Mouse (Mus musculus) forebrain, embryonic 16.5 days (tissue): ENCODE data around the gene Sipa1l3. TPM values are rescaled to one million over a fixed set of nuclear protein-coding genes. Genes with fewer than 3 reads are reported as not detected.

Source experiments
- ATAC-seq: fragments of 200-750 bp; cut with Nextera tagmentation; 2 replicates; pipeline ENCODE4 v1.8.0; 2017; ENCODE audit warnings: mild to moderate bottlenecking, moderate library complexity
- H3K27ac ChIP-seq: fragments of 300-500 bp; sonication (generic); 2 replicates; pipeline ENCODE4 v1.5.1; 2014; ENCODE audit warnings: low read length, control low read depth
- H3K27me3 ChIP-seq: fragments of 300-500 bp; sonication (generic); replicated peaks from 2 replicates; pipeline ENCODE4 v1.6.1; 2014; ENCODE audit warnings: low read length; ENCODE audit not compliant: control insufficient read depth, insufficient read depth
- H3K36me3 ChIP-seq: fragments of 300-500 bp; sonication (generic); 2 replicates; pipeline ENCODE4 v1.6.1; 2014; ENCODE audit not compliant: control insufficient read depth, insufficient read depth
- H3K4me1 ChIP-seq: fragments of 300-500 bp; sonication (generic); replicated peaks from 2 replicates; pipeline ENCODE4 v1.6.1; 2014; ENCODE audit warnings: low read length; ENCODE audit not compliant: control insufficient read depth, insufficient read depth
- H3K4me2 ChIP-seq: fragments of 300-500 bp; sonication (generic); 2 replicates; pipeline ENCODE4 v1.6.1; 2014; ENCODE audit warnings: mild to moderate bottlenecking, low read length, control low read depth
- H3K4me3 ChIP-seq: fragments of 300-500 bp; sonication (generic); replicated peaks from 2 replicates; pipeline ENCODE4 v1.5.1; 2014; ENCODE audit warnings: mild to moderate bottlenecking, low read length, control low read depth
- H3K9ac ChIP-seq: fragments of 300-500 bp; sonication (generic); replicated peaks from 2 replicates; pipeline ENCODE4 v1.6.1; 2014; ENCODE audit warnings: low read depth, low read length, control low read depth
- H3K9me3 ChIP-seq: fragments of 300-500 bp; sonication (generic); 2 replicates; pipeline ENCODE4 v1.6.1; 2016; ENCODE audit warnings: low read length; ENCODE audit not compliant: control insufficient read depth
- WGBS: fragments of 180-500 bp; shearing (Covaris S2); extraction: QIAGEN DNeasy Blood & Tissue Kit; methylation state at CpG from one replicate; pipeline ENCODE4 v1.1.7; 2014; 5-methylcytosine and 5-hydroxymethylcytosine counted together
- polyA plus RNA-seq: library from polyadenylated mRNA; unstranded; fragments of >200 nt; fragmentation: Nextera tagmentation; extraction: Ambion mirVana; gene quantifications from 2 replicates; pipeline ENCODE4 v1.2.1, GENCODE M21; 2015

Sipa1l3 gene
- polyA plus RNA-seq, 1 experiment from 2014 or later = 16.1 TPM

DNA sequence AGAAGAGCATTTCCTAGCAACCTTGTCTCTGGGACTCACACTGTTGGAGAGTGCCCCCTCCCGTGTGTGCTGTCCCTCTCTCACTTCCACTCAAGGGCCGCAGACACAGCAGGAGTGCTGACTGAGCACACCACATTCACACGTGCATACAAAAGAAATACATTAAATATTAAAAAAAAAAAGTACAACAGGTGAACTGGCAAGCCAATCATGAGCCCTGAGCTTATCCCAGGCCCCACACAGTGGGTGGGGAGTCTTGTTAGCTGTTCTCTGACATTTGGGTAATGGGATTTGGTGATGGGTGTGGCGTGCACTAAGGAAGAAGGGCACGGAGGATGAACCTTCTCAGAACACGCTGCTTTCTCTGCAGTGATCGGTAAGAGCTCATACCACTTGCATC is 215.8 kb downstream of the Sipa1l3 start:
- Histone ChIP-seq H3K4me2 (no peak overlapping the region), H3K9ac (no peak overlapping the region), H3K36me3 (no peaks in the 10 kb centered on the region), H3K27ac (no peak overlapping the region), H3K27me3 (no peaks in the 10 kb centered on the region), H3K9me3 (no peaks in the 10 kb centered on the region), H3K4me1 (peaks cover 26% of the 10 kb centered on the region), H3K4me3 (no peak overlapping the region)
- 69% methylated on average over 7 of the region's 7 CpGs for whole genome bisulfite sequencing
- no peak for ATAC-seq

DNA sequence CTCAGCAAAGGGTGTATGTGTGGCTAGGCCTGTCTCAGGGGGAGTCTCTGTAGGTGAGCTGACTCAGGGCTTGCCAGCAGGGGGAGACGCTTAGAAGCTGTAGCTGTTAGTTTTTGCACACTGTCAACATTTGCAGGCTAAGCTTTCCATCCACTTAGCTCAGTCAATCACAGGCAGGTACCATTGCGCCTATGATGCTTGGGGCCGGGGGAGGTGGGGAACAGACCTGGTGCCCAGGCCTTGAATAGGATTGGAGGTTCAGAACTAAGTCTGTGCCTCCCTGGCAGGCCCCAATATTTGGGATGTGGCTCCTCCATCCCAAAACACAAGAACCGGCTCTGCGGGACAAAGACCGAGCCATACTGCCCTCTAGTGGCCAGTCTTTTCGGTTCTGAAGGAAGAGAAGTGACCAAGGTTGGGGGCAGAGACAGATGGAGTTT is 217.3 kb downstream of the Sipa1l3 start:
- H3K4me2 ChIP-seq = peak overlapping the region; percentile 31
- no peak overlapping the region for H3K4me3 ChIP-seq
- no peaks in the 10 kb centered on the region for H3K27me3 ChIP-seq
- no peak for ATAC-seq
- H3K27ac ChIP-seq = no peak overlapping the region; the same call in 1 of the 2 replicates
- H3K36me3 ChIP-seq = no peaks in the 10 kb centered on the region
- no peaks in the 10 kb centered on the region for H3K9me3 ChIP-seq
- H3K9ac ChIP-seq = no peak overlapping the region
- peaks cover 11% of the 10 kb centered on the region for H3K4me1 ChIP-seq
- 0% methylated on average over 7 of the region's 7 CpGs for WGBS

DNA sequence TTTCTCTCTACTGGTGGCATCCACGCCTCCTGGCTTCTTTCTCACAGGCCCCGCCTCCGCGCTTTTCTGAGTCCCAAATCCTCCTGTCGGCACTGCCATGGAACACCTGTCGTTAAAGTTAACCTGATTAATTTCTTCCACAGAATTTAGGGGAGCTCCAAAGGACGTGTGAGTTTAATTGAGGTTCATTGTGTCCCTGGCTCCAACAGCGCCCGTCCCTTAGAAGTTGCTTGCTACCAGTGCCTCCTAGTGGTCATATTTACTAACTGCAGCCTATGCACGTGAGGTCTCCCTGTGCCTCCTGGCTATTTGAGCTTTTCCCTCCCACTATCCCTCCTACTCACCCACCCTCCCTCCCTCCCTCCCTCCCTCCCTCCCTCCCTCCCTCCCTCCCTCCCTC is 221.4 kb downstream of the Sipa1l3 start:
- H3K9ac ChIP-seq = 0 out of 2 replicates have a peak overlapping the region, but pooled peaks have one; percentile 28
- no peak for ATAC-seq

DNA sequence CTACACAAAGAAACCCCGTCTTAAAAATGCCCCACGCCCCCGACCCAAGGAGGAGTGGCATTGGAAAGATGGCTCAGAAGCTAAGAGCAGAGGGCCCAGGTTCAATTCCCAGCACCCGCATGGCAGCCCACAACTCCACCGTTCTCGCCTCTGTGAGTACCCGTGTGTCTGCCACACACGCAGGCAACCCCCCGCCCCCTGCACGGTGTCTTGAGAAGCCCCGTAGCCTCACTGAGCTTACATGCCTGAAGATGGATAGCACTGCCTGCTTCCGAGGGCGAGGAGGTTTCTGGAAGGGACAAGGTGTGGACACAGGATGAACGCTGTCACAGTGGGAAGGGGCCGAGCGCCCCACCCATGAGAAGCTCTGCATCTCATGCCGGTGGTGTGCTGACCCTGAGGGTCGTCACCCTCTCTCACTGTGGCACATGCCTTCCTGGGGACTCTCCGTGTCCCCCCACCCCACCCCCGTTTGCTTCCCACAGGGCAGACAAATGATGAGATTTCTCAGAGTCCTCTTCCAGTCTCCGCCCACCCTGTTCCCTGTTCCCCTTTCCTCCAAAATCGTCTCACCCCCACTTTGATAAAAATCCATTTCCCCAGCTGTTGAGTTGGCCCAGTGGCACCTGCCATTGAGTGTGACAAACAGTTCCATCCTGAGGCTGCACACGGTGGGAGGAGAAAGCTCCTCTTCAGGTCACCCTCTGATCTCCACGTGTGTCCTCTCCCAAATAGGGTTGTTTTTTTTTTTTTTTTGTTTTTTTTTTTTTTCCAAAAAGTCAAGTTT is 222.4 kb downstream of the Sipa1l3 start:
- ATAC-seq = no peak
- Histone ChIP-seq H3K4me2 (no peak overlapping the region), H3K9me3 (no peaks in the 10 kb centered on the region), H3K4me1 (peaks cover 23% of the 10 kb centered on the region), H3K27ac (no peak overlapping the region), H3K9ac (no peak overlapping the region), H3K36me3 (no peaks in the 10 kb centered on the region), H3K4me3 (no peak overlapping the region), H3K27me3 (no peaks in the 10 kb centered on the region)
- WGBS = 82% methylated on average over 24 of the region's 24 CpGs

More for the DNA sequence above, 221.4 kb downstream of the Sipa1l3 start:
- H3K27me3 ChIP-seq = no peaks in the 10 kb centered on the region
- no peak overlapping the region for H3K4me3 ChIP-seq
- H3K36me3 ChIP-seq = no peaks in the 10 kb centered on the region
- H3K9me3 ChIP-seq = no peaks in the 10 kb centered on the region
- WGBS = 11% methylated on average over 10 of the region's 10 CpGs
- H3K4me1 ChIP-seq = peaks cover 13% of the 10 kb centered on the region
- no peak overlapping the region for H3K27ac ChIP-seq
- H3K4me2 ChIP-seq = peak overlapping the region; percentile 11; the same call in 1 of the 2 replicates

DNA sequence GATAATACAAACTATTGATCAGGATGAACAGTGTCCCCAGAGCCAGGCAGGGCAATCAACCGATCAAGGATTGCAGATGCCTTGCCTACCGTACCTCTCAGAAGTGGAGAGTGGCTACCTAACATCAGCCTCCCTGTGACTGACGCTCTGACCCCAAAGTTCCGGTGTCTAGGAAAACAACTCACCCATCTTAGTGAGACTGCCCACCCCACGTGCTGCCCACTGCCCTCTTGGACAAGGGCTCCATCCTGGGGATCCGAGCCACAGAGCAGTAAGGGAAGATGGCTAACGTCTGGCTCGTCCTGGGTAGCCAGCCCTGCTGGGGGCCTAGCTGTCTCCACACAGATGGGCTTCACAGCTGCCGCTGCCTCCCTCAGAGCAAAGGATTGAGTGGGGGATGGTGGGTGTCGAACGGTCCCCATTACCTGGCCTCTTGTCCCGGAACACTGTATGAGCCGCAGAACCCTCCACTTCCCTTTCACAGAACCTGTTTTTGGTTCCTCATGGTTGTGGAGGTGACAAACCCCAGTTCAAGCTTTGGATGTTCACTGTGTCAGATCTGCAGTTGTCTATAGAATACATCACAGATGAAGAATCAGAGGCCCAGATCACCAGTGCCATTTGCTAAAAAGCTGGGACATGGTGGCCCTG is 224.2 kb downstream of the Sipa1l3 start:
- H3K4me3 ChIP-seq = no peak overlapping the region
- no peak overlapping the region for H3K9ac ChIP-seq
- no peak overlapping the region for H3K4me2 ChIP-seq
- H3K36me3 ChIP-seq = no peaks in the 10 kb centered on the region
- no peak for ATAC-seq
- no peak overlapping the region for H3K27ac ChIP-seq
- no peaks in the 10 kb centered on the region for H3K9me3 ChIP-seq
- H3K27me3 ChIP-seq = no peaks in the 10 kb centered on the region
- 62% methylated on average over 13 of the region's 13 CpGs for WGBS
- peaks cover 33% of the 10 kb centered on the region for H3K4me1 ChIP-seq

DNA sequence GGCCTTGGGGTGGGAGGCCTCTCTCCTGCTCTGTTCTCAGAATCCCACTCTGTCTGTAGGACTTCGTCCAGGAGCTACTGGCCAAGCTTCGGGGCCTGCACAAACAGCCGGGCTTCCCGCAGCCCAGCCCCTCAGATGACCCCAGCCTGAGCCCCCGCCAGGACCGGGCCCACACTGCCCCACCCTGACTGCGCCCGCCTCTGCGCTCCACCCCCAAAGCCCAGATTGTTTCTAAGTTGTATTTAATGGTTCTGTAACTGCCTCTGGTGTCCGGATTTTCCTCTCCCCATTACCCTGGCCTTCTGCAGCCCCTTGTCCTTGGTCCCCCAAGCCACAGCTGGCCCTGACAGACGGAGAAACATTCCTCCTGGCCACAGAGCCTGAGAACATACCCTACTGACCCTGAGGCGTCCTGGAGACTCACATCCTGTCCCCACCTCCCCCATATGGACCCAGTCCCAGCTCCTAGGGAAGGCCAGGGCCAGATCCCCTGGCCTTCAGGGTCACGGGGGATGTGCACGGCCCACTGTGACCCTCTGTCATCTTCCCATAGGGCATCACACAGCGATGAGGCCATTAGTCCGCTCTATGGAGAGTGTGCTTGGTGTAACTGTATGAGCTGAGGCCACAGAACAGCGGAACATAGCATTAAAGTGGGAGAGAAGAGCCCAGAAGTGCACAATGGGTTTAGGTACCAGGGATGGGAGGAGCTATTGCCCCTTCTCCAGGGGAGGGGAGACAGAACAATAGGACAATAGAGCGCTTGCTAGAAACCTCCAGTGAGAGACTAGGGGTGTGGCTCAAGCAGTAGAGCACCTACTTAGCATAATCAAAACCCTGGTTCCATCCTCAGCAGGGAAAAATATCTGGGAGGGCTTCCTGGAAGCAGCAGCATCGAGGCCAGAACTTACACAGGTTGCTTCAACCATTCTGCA is 225.0 kb downstream of the Sipa1l3 start:
- H3K9me3 ChIP-seq = no peaks in the 10 kb centered on the region
- no peaks in the 10 kb centered on the region for H3K27me3 ChIP-seq
- 0 out of 2 replicates have a peak overlapping the region, but pooled peaks have one; percentile 27 for H3K9ac ChIP-seq
- peak overlapping the region; percentile 80 for H3K27ac ChIP-seq
- H3K4me1 ChIP-seq = peaks cover 37% of the 10 kb centered on the region
- H3K36me3 ChIP-seq = no peaks in the 10 kb centered on the region
- 42% methylated on average over 19 of the region's 19 CpGs for whole genome bisulfite sequencing
- H3K4me2 ChIP-seq = no peak overlapping the region
- no peak overlapping the region for H3K4me3 ChIP-seq
- no peak for ATAC-seq

DNA sequence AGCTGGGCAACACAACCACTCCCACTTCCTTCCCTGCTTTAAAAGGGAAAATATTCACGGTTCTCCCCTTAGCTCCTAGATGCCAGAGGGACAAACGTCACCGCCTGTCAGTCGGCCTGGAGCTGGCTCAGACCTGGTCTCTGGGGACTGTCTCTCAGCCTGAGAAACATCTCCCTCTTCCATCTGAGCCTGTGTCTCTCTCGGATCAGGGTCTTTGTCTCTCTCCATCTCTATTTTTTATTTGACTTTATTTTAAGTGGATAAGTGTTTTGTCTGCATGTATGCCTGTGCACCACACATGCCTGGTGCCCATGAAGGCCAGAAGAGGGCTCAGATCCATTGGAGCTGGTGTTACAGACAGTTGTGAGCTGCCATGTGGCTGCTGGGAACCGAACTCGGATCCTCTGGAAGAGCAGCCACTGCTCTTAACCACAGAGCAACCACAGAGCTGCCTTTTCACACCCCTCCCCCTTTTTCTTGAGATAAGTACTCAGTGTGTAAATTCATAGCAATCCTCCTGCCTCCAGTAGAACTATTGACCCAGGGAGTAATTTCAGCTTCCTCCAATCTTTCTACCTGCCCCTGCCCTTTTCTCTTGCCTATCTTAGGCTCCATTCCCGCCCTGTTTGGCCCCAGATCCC is 225.9 kb downstream of the Sipa1l3 start:
- peak; percentile 31; the same call in 1 of the 2 replicates for ATAC-seq
- Histone ChIP-seq H3K27me3 (no peaks in the 10 kb centered on the region), H3K4me3 (no peak overlapping the region), H3K27ac (peak overlapping the region; percentile 80), H3K4me2 (peak overlapping the region; percentile 29; the same call in 1 of the 2 replicates), H3K4me1 (peaks cover 37% of the 10 kb centered on the region), H3K9ac (no peak overlapping the region), H3K36me3 (no peaks in the 10 kb centered on the region), H3K9me3 (no peaks in the 10 kb centered on the region)
- 24% methylated on average over 8 of the region's 8 CpGs for WGBS

DNA sequence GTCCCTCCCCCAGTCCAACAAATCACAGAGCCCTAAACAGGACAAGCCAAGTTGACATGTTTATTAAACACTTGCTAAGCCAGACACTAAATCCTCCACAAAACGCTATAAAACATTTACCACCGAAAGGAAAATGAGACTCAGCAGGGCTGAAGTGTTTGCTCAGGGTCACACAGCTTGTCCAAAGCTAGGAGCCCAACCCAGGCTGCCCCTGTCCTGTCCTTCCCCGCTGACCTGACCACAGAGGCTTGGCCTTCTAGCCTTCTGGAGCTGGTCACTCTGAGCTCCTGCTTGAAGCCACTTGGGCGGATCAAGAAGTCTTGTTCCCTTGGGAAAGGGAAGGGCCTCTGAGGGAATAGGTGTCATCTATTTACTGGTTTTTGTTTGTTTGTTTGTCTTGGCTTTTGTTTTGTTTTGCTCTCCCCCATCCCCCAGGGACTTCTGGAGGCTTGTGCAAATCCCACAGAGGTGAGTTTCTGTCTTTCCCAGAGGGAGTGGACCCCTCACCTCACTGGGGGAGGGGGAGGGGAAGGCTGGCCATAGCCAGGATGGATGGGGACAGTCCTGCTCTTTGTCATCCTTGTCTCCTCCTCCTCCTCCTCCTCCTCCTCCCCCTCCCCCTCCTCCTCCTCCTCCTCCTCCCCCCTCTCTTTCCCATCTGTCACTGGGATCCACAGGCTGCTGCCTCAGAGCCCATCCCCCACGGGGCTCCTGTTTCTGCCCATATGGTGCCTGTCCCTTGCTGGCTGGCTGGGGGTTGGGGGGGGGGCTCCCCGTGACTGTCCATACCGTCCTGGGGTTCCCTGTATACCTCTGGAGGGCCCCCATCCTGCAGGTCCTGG is 226.6 kb downstream of the Sipa1l3 start:
- Histone ChIP-seq H3K4me1 (peaks cover 37% of the 10 kb centered on the region), H3K36me3 (no peaks in the 10 kb centered on the region), H3K27me3 (no peaks in the 10 kb centered on the region), H3K4me2 (peak overlapping the region; percentile 29), H3K4me3 (no peak overlapping the region), H3K9me3 (no peaks in the 10 kb centered on the region), H3K27ac (peak overlapping the region; percentile 86), H3K9ac (0 out of 2 replicates have a peak overlapping the region, but pooled peaks have one; percentile 15)
- WGBS = 27% methylated on average over 6 of the region's 7 CpGs
- peak; percentile 56 for ATAC-seq
